Mouse (Mus musculus): Measurements from ENCODE around the gene Hdgf.
"Not testable (repeated sequence)": the region's sequence is repeated elsewhere in the genome, so short reads cannot be mapped to it uniquely, and the experiment has no call there.

Gene Hdgf

GRCm38 (mm10) chr3:87905880-87906485, at the start of gene Hdgf:
Gene Hdgf (plus strand): TSS chr3:87906321.
- in situ Hi-C loops (cut with MseI, MboI): no loop called here

DNA sequence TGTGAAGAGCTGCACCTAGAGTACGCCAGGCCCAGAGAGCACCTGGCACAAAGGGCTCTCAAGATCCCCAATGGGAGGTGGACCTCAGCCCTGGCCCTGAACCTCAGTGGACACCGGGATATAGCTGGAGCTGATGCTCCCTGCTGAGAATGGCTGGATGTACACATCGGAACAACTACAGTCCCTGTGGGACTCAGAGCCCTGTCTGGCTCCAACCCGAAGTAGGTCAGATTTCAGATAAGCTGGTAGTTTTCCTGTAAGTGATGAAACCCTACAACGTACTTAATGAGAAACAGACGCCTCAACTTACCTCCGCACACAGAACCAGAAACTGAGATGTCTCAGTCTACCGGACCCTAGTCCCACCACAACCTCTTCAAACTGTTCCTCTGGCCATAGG, 48.5 kb upstream of the Hdgf start:
- in situ Hi-C loops (cut with MseI, MboI): no loop called here

DNA sequence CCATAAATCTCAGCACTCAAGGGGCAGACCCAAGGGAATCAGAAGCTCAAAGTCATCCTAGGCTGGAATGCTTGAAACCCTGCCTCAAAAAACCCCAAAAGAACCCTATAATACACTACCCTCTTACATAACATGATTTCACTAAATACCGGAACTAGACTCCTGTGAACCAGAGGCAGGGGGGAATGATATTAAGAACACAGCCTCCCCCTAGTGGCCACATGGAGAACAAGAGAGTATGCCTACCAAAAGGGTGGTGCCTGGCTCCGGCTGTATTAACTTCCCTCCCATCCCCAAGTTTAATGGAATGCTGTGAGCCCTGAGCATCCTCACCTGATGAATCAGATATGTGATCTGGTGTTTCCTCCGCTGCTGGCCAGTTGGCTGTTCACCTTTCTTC, 46.3 kb upstream of the Hdgf start:
- in situ Hi-C loops (cut with MseI, MboI): no loop called here

DNA sequence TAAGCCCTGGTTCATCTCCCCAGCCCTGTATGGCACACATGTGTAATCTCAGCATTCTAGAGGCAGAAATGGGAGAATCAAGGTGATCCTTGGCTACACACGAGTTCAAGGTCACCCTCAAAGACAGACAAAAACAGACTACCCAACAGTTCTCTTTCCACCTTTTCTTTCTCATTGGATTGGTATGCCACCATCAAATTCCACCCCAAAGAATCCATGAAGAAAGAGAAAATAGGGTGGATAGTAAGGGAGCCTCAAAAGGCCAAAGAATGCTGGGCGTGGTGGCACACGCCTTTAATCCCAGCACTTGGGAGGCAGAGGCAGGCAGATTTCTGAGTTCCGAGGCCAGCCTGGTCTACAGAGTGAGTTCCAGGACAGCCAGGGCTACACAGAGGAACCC, 42.0 kb upstream of the Hdgf start:
- in situ Hi-C loops (cut with MseI, MboI): not testable (repeated sequence)

- in situ Hi-C loops (cut with MseI, MboI): no loop called here
These were observed 28.4 kb upstream of the Hdgf start for GRCm38 (mm10) chr3:87877730-87878129.

DNA sequence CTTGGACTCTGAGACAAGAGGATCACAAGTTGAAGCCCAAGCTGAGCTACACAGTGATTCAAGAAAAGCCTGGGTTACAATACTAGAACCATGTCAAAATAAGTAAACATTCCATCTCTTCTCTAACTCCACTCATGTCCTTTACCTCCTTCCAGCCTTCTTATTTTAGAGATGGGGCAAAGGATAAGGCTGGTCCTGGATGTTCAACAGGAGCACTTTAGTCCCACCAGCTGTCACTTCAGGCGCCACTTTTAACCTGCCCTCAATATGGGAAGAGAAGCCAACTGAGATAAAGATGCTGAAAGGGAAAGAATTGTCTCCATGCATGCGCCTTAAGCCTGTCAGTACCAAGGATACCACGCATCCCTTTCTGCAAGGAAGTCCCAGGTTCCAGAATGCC, 21.8 kb upstream of the Hdgf start:
- in situ Hi-C loops (cut with MseI, MboI): no loop called here

DNA sequence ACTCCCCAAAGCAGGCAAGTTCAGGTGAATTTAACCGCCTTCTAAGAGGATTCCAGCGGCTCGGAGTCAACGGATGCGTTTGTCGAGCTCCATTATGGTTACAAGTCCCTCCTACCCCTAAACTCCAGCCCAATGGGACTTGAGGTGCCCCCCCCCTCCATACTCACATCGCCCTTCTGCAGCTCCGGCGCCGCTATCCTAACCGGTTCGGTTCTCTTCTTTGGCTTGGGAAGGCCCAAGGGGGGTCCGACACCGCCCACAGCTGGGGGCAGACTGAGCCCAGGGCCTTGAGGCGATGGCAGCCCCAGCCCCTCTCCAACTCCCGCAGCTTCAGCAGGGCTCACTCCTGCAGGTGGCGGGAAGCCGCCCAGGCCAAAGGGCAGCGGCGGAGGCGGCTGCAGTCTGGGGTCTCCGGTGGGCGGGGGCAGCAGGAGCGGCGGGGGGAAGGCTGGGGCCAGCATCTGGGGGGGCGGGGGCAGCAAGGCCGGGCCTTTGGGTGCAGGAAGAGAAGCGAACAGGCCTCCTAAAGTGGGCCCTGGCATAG, 21.3 kb upstream of the Hdgf start:
- in situ Hi-C loops (cut with MseI, MboI): no loop called here

DNA sequence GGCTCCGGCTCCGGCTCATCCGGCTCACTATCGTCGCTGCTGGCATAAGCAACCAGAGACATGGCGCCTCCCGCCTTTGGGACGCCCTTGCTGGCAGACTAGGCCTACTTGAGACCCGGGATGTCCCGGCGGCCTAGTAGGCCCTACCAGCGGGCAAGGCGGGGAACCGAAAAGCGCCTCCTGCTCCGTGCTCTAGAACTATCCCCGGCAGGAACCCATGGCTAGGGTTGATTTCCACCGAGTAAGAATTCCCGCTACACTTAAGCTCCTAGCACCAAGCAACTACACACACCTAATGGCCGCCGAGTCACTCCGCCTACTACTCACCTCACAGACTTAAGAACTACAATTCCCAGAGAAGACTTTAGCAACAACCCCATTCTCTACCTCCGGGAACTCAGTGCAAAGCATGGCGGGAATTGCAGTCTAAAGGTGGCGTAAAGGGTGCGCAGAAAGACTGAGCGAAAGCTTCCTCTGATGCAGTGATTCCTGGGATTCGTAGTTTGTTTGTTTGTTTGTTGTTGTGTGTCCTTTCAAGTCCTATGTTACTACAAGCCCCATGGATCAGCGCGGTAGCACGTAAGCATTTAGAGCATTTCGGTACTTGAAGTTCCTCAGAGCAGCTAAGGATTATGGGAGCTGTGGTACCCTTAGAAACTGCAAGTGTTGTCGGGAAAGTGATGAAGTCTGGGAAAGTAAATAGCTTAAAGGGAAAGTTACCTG, 20.7 kb upstream of the Hdgf start, which contains the start of gene Prcc:
TSS of gene Prcc (minus strand) at position 328 of the 723 bp plus-strand sequence.
- in situ Hi-C loops (cut with MseI, MboI): no loop called here

GRCm38 (mm10) chr3:87886004-87886365, 20.1 kb upstream of the Hdgf start:
- in situ Hi-C loops (cut with MseI, MboI): no loop called here

DNA sequence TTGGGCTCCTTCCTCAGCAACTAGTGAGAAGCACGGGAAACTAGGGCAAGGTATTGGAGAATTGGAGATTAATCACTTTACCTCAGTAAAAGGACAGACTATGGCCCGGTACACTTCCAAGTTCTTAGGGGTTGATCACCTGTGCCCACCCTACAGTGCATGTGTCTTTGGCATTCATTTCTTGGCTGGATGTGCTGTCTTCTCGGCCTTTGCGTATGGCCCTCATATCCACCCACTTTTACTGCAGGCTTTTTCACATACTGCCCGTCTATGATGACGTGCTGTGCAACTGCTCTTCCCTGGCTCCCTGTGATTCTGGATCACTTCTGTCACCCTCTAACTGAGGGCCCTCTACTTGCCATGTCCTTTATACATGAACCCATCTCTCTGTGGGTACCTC, 19.7 kb upstream of the Hdgf start:
- in situ Hi-C loops (cut with MseI, MboI): no loop called here

GRCm38 (mm10) chr3:87887400-87887799, 18.7 kb upstream of the Hdgf start:
- in situ Hi-C loops (cut with MseI, MboI): not testable (repeated sequence)

DNA sequence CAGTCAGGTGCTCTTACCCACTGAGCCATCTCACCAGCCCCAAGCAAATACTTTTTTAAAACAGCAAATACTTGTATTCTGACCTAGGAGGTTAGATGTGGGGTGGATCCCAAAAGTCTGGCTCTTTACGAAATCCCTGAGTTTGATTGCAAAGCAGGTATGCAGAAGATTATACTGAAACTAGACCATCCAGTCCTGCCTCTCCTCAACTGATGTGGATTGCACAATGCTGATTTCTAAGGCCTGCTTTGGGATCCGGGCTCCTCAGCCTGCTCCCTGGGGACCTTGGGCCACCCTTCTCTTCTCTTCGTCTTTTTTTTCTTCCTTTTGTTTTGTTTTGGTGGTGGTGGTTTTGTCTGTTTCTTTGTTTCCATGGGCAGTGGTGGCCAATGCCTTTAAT, 14.6 kb upstream of the Hdgf start:
- in situ Hi-C loops (cut with MseI, MboI): no loop called here

DNA sequence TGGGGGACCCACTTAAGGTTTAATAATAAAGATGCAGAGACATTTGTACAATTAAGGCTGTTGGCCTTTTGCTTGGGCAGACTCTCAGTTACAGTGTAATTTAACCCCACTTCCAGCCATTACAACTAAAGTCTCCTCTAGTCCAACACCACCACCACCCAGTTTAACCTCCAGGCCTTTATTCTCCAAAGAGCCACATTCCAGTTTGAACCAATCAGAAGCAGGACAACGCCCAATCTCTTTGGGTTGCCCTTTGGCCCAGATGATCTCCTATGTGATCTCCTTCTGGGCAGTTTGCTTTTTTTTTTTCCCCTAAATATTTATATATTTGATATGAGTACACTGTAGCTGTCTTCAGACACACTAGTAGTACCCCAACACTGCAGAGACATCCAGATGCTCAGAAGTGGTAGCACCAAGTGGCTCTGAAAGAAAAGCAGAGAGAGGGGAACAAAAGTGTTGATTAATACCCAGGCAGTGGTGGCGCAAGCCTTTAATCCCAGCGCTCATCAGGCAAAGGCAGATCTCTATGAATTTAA, 12.7 kb upstream of the Hdgf start:
- in situ Hi-C loops (cut with MseI, MboI): no loop called here

- in situ Hi-C loops (cut with MseI, MboI): no loop called here
These were observed 6.9 kb upstream of the Hdgf start for GRCm38 (mm10) chr3:87899266-87899665.

DNA sequence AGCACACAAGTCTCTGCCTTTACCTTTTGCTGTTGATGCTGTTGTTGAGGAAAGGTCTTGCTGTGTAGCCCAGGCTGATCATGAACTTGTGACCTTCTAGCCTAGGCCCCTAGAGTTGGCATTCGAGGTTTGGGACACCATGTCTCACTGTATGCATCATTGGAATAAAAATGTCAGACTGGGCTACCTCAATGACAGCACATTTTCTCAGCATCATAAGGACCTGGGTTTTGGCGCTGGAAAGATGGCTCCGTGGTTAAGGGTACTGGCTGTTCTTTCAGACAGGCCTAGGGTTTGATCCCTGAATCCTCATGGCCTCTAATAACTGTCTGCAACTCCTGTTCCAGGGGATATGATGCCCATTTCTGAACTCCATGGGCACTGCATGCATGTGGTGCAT, 6.3 kb upstream of the Hdgf start:
- in situ Hi-C loops (cut with MseI, MboI): no loop called here

- in situ Hi-C loops (cut with MseI, MboI): no loop called here
These were observed 5.0 kb upstream of the Hdgf start for GRCm38 (mm10) chr3:87901036-87901624.

- in situ Hi-C loops (cut with MseI, MboI): not testable (repeated sequence)
These were observed 4.2 kb upstream of the Hdgf start for GRCm38 (mm10) chr3:87901959-87902358.

DNA sequence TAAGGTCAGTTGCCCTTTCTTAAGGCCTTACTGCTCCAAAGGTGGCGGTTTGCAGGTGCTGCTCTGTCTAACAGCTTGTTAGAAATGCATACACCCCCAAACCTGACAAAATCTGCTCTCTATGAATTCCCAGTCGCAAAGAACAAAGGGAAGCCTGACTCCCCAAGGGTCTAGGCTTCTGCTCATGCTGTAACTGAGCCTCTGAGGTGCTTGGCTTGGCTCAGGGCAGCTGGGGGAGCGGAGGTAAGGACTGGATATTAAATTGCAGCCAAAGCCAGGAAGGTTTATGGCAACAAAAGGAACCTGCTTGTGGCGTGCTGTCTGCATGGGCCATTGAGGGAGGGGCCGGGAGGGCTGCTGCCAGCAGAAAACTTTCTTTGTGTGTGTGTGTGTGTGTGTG, 2.3 kb upstream of the Hdgf start:
- in situ Hi-C loops (cut with MseI, MboI): no loop called here

- in situ Hi-C loops (cut with MseI, MboI): no loop called here
These were observed 470 bp downstream of the Hdgf start for GRCm38 (mm10) chr3:87906601-87906980.

GRCm38 (mm10) chr3:87906981-87907857, 1.1 kb downstream of the Hdgf start:
- in situ Hi-C loops (cut with MseI, MboI): no loop called here

DNA sequence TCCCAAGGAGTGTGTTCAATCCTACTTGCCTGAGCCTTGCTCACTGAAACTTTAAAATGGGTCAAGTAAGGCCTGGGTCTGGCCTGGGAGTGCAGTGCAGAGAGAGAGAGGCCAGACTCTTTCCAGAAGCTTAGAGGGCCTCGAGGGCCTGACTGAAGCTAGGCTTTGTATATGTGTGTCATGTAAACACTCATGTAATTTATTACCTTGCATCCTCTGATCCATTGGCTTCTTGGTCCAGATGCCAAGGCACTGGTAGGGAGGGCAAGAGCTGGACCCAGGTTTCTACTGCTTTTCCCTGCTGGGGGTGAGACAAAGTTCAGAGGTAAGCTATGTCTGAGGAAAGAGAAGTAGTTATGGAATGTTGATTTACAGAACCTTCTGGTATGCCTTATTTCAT, 1.8 kb downstream of the Hdgf start:
- in situ Hi-C loops (cut with MseI, MboI): no loop called here

- in situ Hi-C loops (cut with MseI, MboI): no loop called here
These were observed 3.3 kb downstream of the Hdgf start for GRCm38 (mm10) chr3:87909381-87909780.
